9 mouse cellular contexts compared by ENCODE assay signal in the genomic region with DNA sequence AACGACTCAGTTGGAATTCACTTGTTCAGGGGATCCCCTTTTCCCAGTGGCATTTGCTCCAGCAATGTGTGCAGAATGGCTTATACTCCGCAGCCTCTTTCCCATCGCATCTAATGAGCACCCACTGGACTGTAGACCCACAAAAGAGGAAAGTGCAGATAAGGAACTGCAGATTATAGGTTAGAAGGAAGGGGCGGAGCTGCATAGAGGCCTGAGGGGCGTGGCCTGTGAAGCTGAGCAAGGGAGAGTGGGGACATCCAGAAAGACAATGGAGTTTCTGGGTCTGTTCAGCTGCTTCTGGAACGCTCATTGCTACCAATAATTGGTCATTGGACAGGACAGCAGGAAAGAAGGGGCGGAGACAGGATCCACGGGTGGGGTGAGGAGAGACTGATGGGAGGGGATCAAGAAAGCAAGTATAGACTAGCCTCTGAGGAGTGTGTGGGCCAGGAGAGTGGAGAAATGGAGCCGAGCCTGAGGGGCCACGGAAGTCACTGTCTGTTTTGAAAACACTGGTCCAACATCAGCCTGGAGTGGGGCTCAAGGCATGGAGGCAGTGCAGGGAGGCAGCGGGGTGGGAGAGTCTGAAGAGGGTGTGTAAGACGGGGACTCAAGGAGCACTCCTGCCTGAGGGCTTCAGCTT. TPM values are rescaled to one million over a fixed set of nuclear protein-coding genes. Genes with fewer than 3 reads are reported as not detected.
DNase-seq lines count a peak whose midpoint lies in the region; ATAC-seq and TF ChIP-seq lines count a peak whose summit lies in the region.
"Had no signal": no experiment of that assay in that cellular context is flagged by ENCODE, and none has a peak within 500 bp of the region (broad histone marks: within the 10 kb centered on the region; RNA-seq: fewer than 3 reads in every experiment).

No protein-coding gene starts in this region.

- no peak for TF ChIP-seq POLR2A in thymus, adult 2 months (IDR thresholded peaks at IDR 0.05; ENCODE audit: control insufficient read depth, extremely low read depth, insufficient read depth, low read length, poor library complexity)

- no peaks in the 10 kb centered on the region for H3K36me3 ChIP-seq in kidney, embryonic 14.5 days (ENCODE audit: control insufficient read depth, insufficient read depth, low read length)
- H3K36me3 ChIP-seq in lung, postnatal 0 days (ENCODE audit: insufficient read depth, low read length) = no peaks in the 10 kb centered on the region
- no peaks in the 10 kb centered on the region for H3K36me3 ChIP-seq in thymus, adult 2 months (ENCODE audit: control insufficient read depth, insufficient read depth, low read length)
- H3K36me3 ChIP-seq in hindbrain, embryonic 16.5 days (ENCODE audit: control insufficient read depth, insufficient read depth, low read length) = no peaks in the 10 kb centered on the region
- H3K36me3 ChIP-seq: limb, embryonic 12.5 days had no signal

- WGBS in kidney, embryonic 14.5 days = 64% methylated on average over 12 of the region's 12 CpGs
- WGBS in lung, postnatal 0 days = 46% methylated on average over 12 of the region's 12 CpGs
- WGBS in thymus, adult 2 months = 42% methylated on average over 12 of the region's 12 CpGs
- 70% methylated on average over 12 of the region's 12 CpGs for WGBS in hindbrain, embryonic 16.5 days

- H3K27ac ChIP-seq in kidney, embryonic 14.5 days (ENCODE audit: low read depth, low read length) = no peak overlapping the region
- no peak overlapping the region for H3K27ac ChIP-seq in lung, postnatal 0 days (ENCODE audit: low read length)
- no peak overlapping the region for H3K27ac ChIP-seq in thymus, adult 2 months (ENCODE audit: control insufficient read depth, insufficient read depth, low read length)
- no peak overlapping the region for H3K27ac ChIP-seq in hindbrain, embryonic 16.5 days (ENCODE audit: low read depth, low read length)
- H3K27ac ChIP-seq: limb, embryonic 12.5 days had no signal

- no peak for DNase-seq in kidney, adult 18-20 months
- peak; percentile 40 for DNase-seq in lung, postnatal 0 days (ENCODE audit: low spot score)
- peak; percentile 46 for DNase-seq in thymus, adult 2 months
- no peak for DNase-seq in adrenal gland, adult 8-10 months
- DNase-seq in frontal cortex, postnatal 36 days (ENCODE audit: low spot score in 2 of 2) = no peak

- H3K4me1 ChIP-seq in kidney, embryonic 14.5 days (ENCODE audit: control insufficient read depth, insufficient read depth, low read length) = peaks cover 16% of the 10 kb centered on the region
- H3K4me1 ChIP-seq in lung, postnatal 0 days (ENCODE audit: insufficient read depth, low read depth, low read length) = no peaks in the 10 kb centered on the region
- peaks cover 14% of the 10 kb centered on the region for H3K4me1 ChIP-seq in thymus, adult 2 months (replicated peaks; ENCODE audit: control insufficient read depth, insufficient read depth, low read length)
- peaks cover 4% of the 10 kb centered on the region for H3K4me1 ChIP-seq in hindbrain, embryonic 16.5 days (ENCODE audit: control insufficient read depth, insufficient read depth, low read depth, low read length)

- no peak overlapping the region for H3K4me2 ChIP-seq in kidney, embryonic 14.5 days (replicated peaks; ENCODE audit: low read depth, low read length)
- H3K4me2 ChIP-seq in lung, postnatal 0 days (replicated peaks; ENCODE audit: low read depth, low read length) = no peak overlapping the region
- H3K4me2 ChIP-seq in hindbrain, embryonic 16.5 days (ENCODE audit: low read length) = no peak overlapping the region
- H3K4me2 ChIP-seq: limb, embryonic 12.5 days had no signal

- TF ChIP-seq EP300 in lung, postnatal 0 days (IDR thresholded peaks at IDR 0.05) = no peak

- no peak overlapping the region for H3K4me3 ChIP-seq in kidney, embryonic 14.5 days (ENCODE audit: low read length)
- no peak overlapping the region for H3K4me3 ChIP-seq in lung, postnatal 0 days (ENCODE audit: low read depth, low read length)
- H3K4me3 ChIP-seq in thymus, adult 2 months (ENCODE audit: control insufficient read depth, insufficient read depth, low read length) = no peak overlapping the region
- H3K4me3 ChIP-seq in hindbrain, embryonic 16.5 days (ENCODE audit: low read length) = no peak overlapping the region
- H3K4me3 ChIP-seq: limb, embryonic 12.5 days had no signal

- ATAC-seq in kidney, embryonic 14.5 days (ENCODE audit: low FRiP score, low TSS enrichment) = no peak
- ATAC-seq in granulocyte monocyte progenitor cell, adult 5-6 weeks (replicated peaks; ENCODE audit: poor library complexity, severe bottlenecking) = peak; percentile 59
- no peak for ATAC-seq in lung, postnatal 0 days
- ATAC-seq in hindbrain, embryonic 16.5 days = no peak

- no peak for TF ChIP-seq CTCF in lung, postnatal 0 days (IDR thresholded peaks at IDR 0.05)
- TF ChIP-seq CTCF in thymus, adult 2 months (IDR thresholded peaks at IDR 0.05; ENCODE audit: borderline replicate concordance, control insufficient read depth, extremely low read depth, insufficient read depth, low read length, poor library complexity) = no peak

- H3K9me3 ChIP-seq in kidney, embryonic 14.5 days (ENCODE audit: control insufficient read depth, low read length) = no peaks in the 10 kb centered on the region
- H3K9me3 ChIP-seq in lung, postnatal 0 days (ENCODE audit: low read length) = no peaks in the 10 kb centered on the region
- H3K9me3 ChIP-seq in hindbrain, embryonic 16.5 days (ENCODE audit: control insufficient read depth, low read length) = no peaks in the 10 kb centered on the region
- H3K9me3 ChIP-seq: limb, embryonic 12.5 days had no signal

- H3K9ac ChIP-seq in kidney, embryonic 14.5 days (ENCODE audit: low read depth, low read length) = 0 out of 2 replicates have a peak overlapping the region, but pooled peaks have one; percentile 7
- no peak overlapping the region for H3K9ac ChIP-seq in lung, postnatal 0 days (replicated peaks; ENCODE audit: low read depth)
- no peak overlapping the region for H3K9ac ChIP-seq in hindbrain, embryonic 16.5 days (ENCODE audit: low read depth, low read length)
- H3K9ac ChIP-seq: limb, embryonic 12.5 days had no signal

- H3K27me3 ChIP-seq in kidney, embryonic 14.5 days (ENCODE audit: control insufficient read depth, insufficient read depth, low read length) = no peaks in the 10 kb centered on the region
- no peaks in the 10 kb centered on the region for H3K27me3 ChIP-seq in lung, postnatal 0 days (replicated peaks; ENCODE audit: insufficient read depth, low read length)
- no peaks in the 10 kb centered on the region for H3K27me3 ChIP-seq in thymus, adult 2 months (ENCODE audit: control insufficient read depth, insufficient read depth, low read length)
- H3K27me3 ChIP-seq in hindbrain, embryonic 16.5 days (replicated peaks; ENCODE audit: control insufficient read depth, insufficient read depth, low read length) = no peaks in the 10 kb centered on the region
- H3K27me3 ChIP-seq: limb, embryonic 12.5 days had no signal

RNA-seq across cellular contexts. Expression of gene Rcor1, which starts 3.8 kb away (rescaled TPM):
- polyA plus RNA-seq in kidney, embryonic 14.5 days (2014; fragmentation: Nextera tagmentation; extraction: Ambion mirVana) = 15.9 and 17.4 TPM in 2 replicates
- 36.3 and 44.3 TPM in 2 replicates for total RNA-seq in granulocyte monocyte progenitor cell, adult 5-6 weeks (2014; fragmentation: Nextera tagmentation)
- 29.1 and 31.7 TPM in 2 replicates for total RNA-seq in granulocyte monocyte progenitor cell, adult 5-6 weeks (2017)
- 6.7 and 9.5 TPM in 2 replicates for polyA plus RNA-seq in lung, postnatal 0 days (2015; fragmentation: Nextera tagmentation; extraction: Ambion mirVana)
- 21.9 and 24.4 TPM in 2 replicates for polyA plus RNA-seq in thymus, adult 2 months (2012; rRNA removed)
- 10 to 100 TPM; 46.1 to 60.4 (median 50.8) TPM for total RNA-seq in adrenal gland, adult 8-10 months (2022)
- polyA plus RNA-seq in hindbrain, embryonic 16.5 days (2015; fragmentation: Nextera tagmentation; extraction: Ambion mirVana) = 4.1 and 4.5 TPM in 2 replicates

RNA-seq across cellular contexts. Expression of gene Ankrd9, which starts 56.5 kb away (rescaled TPM):
- 11.0 and 12.4 TPM in 2 replicates for polyA plus RNA-seq in kidney, embryonic 14.5 days (2014; fragmentation: Nextera tagmentation; extraction: Ambion mirVana)
- total RNA-seq in granulocyte monocyte progenitor cell, adult 5-6 weeks (2014; fragmentation: Nextera tagmentation) = 0.17 and 2.4 TPM in 2 replicates
- total RNA-seq in granulocyte monocyte progenitor cell, adult 5-6 weeks (2017) = 1.7 and 7.3 TPM in 2 replicates
- polyA plus RNA-seq in lung, postnatal 0 days (2015; fragmentation: Nextera tagmentation; extraction: Ambion mirVana) = 9.1 and 12.4 TPM in 2 replicates
- polyA plus RNA-seq in thymus, adult 2 months (2012; rRNA removed) = 32.6 and 33.0 TPM in 2 replicates
- 10 to 100 TPM; 11.1 to 46.5 (median 17.7) TPM for total RNA-seq in adrenal gland, adult 8-10 months (2022)
- polyA plus RNA-seq in hindbrain, embryonic 16.5 days (2015; fragmentation: Nextera tagmentation; extraction: Ambion mirVana) = 12.2 and 14.2 TPM in 2 replicates

Comparison
In these comparisons a context has a peak if more than half of its experiments do, and no peak if none do; other contexts are left out.
1. DNase-seq: peak in lung, postnatal 0 days (single experiment) and thymus, adult 2 months (single experiment); none in kidney, adult 18-20 months (single experiment), adrenal gland, adult 8-10 months (single experiment) and frontal cortex, postnatal 36 days (0 of 2).